Mouse (Mus musculus) gonadal fat pad, adult 2 months (tissue): ENCODE results near the gene Cript. TPM values are rescaled to one million over a fixed set of nuclear protein-coding genes. Genes with fewer than 3 reads are reported as not detected.

ENCODE experiments used
- polyA plus RNA-seq: library from polyadenylated mRNA; depleted of rRNA; stranded (reverse); fragments of >200 nt; gene quantifications from 2 replicates; pipeline ENCODE4 v1.2.3, GENCODE M21; 2012; rRNA removed

Gene Cript
- polyA plus RNA-seq, 1 experiment = 21.9 TPM

Other genes with a start within 250 kb of the Cript start
- 1.7 and 3.3 TPM in 2 replicates for gene Tmem247, start 108.2 kb upstream of the Cript start, polyA plus RNA-seq
- gene Atp6v1e2, start 77.7 kb upstream of the Cript start, polyA plus RNA-seq = 0.32 TPM in 1 of 2 replicates, not detected in the other
- 48.6 and 68.2 TPM in 2 replicates for gene Rhoq, start 62.5 kb upstream of the Cript start, polyA plus RNA-seq
- 10.2 and 12.8 TPM in 2 replicates for gene Pigf, start 144 bp upstream of the Cript start, polyA plus RNA-seq
- gene Socs5, start 82.1 kb downstream of the Cript start, polyA plus RNA-seq = 9.3 and 9.5 TPM in 2 replicates
- 141 and 159 TPM in 2 replicates for gene Mcfd2, start 240.4 kb downstream of the Cript start, polyA plus RNA-seq